Mouse (Mus musculus): ENCODE measurements around the gene Hdac11. TPM values are rescaled to one million over a fixed set of nuclear protein-coding genes. Genes with fewer than 3 reads are reported as not detected.

The Hdac11 gene
- polyA plus RNA-seq (2017; shearing (Covaris generic)), result 1.2 TPM

DNA sequence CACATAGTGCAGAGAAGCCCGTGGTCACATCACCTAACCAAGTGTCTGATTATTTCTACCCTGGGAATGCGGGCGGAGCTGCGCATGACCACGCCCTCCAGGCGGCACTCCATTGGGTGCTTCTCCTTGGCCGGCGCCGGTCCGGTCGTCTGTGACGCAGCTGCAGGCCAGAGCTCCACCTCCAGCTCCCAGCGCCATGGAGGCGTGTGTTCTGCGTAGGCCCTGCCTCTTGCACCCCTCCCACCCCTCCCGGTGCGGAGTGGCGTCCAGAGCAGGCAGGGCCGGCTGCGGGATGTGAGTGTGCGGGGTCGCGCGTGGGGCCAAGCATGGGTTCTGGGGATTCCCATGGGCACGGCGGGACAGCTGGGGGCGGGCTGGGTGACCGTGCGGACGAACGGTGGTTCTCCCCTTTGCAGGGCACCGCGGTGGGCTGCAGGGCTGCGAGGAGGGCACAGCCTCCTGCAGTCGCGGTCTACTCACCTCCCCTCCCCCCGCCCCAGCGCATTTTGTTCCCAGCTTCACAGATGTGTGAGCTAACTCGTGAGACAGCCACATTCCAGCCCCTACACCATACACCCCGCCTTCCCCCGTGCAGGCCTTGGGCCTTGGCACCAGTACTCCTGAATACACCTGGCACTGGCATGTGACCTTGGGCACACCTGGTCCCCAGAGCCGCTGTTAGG, at the start of gene Hdac11:
Hdac11 (plus strand) TSS at position 112 of the 683 bp plus-strand sequence.

DNA sequence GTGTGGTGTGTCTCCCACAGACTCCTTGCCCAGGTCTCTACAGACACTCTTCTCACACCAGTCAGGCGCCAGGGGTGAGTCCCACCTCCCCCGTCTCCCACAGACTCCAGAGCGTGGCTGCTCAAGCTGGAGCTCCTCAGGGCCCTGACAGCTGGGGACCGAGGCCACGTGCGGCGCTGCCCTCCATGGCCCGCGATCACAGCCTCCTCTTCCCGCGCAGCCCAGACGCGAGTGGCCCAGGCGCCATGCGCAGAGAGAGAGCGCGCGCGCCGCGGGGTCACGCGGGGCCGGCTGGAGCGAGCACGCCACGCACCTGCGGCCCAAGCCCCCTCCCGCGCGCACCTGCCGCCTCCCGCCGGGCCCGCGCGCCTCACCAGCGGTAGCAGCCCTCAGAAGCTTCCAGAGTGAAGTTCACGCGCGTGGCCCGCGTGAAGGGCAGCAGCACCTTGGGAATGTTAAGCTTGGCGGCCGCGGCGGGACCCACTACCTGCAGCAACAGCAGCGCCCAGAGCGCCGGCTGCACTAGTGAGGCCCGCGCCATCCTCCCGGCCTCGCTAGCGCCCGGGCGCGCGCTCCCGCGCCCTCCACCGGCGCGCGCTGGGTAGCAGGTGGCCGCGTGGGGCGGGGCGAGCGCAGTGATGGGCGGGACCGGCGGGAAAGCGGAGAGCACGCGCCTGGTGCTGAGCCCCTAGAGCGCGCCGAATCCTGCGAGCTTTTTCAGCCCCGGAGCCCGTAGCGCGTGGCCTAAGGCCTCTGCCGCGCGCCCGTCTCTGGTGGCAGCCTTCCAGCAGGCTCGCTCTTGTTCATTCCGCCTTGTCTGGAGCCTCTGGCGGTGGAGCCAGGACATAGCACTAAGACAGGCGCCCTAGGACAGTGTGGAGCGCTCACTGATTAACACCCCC, 40.0 kb upstream of the Hdac11 start, which contains the start of gene Nup210:
Nup210 (minus strand) TSS at position 586 of the 902 bp plus-strand sequence.

DNA sequence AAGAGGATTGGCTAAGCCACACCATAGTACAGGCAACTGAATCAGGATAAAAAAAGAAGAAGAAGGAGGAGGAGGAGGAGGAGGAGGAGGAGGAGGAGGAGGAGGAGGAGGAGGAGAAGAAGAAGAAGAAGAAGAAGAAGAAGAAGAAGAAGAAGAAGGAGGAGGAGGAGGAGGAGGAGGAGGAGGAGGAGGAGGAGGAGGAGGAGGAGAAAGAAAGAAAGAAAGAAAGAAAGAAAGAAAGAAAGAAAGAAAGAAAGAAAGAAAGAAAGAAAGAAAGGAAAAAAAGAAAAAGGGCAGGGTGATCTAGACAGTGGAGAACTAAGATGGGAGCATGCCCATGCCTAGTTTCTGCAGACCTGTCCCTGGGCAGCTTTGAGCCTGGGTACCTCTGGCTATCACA, 55.7 kb downstream of the Hdac11 start, which contains the start of gene Fbln2:
Fbln2 (plus strand) TSS at position 301 of the 400 bp plus-strand sequence.

Other genes starting within 250 kb of the Hdac11 start
- gene Iqsec1, start 168.0 kb upstream of the Hdac11 start, polyA plus RNA-seq (2017; shearing (Covaris generic)), result 8.1 TPM
- 277 TPM for gene Nup210, start 39.8 kb upstream of the Hdac11 start, polyA plus RNA-seq (2017; shearing (Covaris generic))
- 0.51 TPM for gene Fbln2, start 55.8 kb downstream of the Hdac11 start, polyA plus RNA-seq (2017; shearing (Covaris generic))

All from activated CD4-positive, CD25-positive, alpha-beta regulatory T cell, adult 9 weeks (primary cell).